Mouse (Mus musculus): ENCODE results near the gene Cyp4f18.
"Not testable (repeated sequence)": the region's sequence is repeated elsewhere in the genome, so short reads cannot be mapped to it uniquely, and the experiment has no call there.

GRCm38 (mm10) chr8:72017339-72017738 lies 7.9 kb upstream of the Cyp4f18 start:
- not testable (repeated sequence) for TF ChIP-seq CTCF (IDR thresholded peaks at IDR 0.05; ENCODE audit: control insufficient read depth, insufficient read depth, insufficient replicate concordance, low read depth, low read length); POLR2A (IDR thresholded peaks at IDR 0.05; ENCODE audit: control insufficient read depth, low read depth, low read length)
